Mouse (Mus musculus) MEL (cell line): ENCODE data around the gene Stat4. TPM values are rescaled to one million over a fixed set of nuclear protein-coding genes. Genes with fewer than 3 reads are reported as not detected.

Source experiments
- DNase-seq: peaks from one replicate; pipeline ENCODE4 v3.0.0; 2011; ENCODE audit warnings: low read depth, low spot score
- H3K27ac ChIP-seq: 2 replicates; pipeline ENCODE4 v1.5.1; 2012; ENCODE audit warnings: low read depth, mild to moderate bottlenecking, control low read depth, low read length, moderate library complexity; ENCODE audit not compliant: control insufficient read depth
- H3K27me3 ChIP-seq, 2 experiments: fragments of 150-350 bp in 1 of 2; sonication (generic) in 1 of 2; 2 replicates each; pipeline ENCODE4 v1.6.1; 2012; ENCODE audit warnings: low read length in 2 of 2, mild to moderate bottlenecking in 2 of 2, improper control_type of control experiment in 1 of 2, moderate library complexity in 1 of 2; ENCODE audit not compliant: insufficient read depth in 2 of 2, control insufficient read depth in 1 of 2
- H3K36me3 ChIP-seq, 2 experiments: 2 replicates each; pipeline ENCODE4 v1.6.1; 2012 to 2014; ENCODE audit warnings: low read length in 2 of 2, improper control_type of control experiment in 1 of 2, inconsistent platforms in 1 of 2, mild to moderate bottlenecking in 1 of 2; ENCODE audit not compliant: insufficient read depth in 2 of 2, control insufficient read depth in 1 of 2
- H3K4me1 ChIP-seq, 2 experiments: fragments of 150-350 bp in 1 of 2; sonication (generic) in 1 of 2; 2 replicates each; pipeline ENCODE4 v1.6.1; 2012; ENCODE audit warnings: low read length in 2 of 2, improper control_type of control experiment in 1 of 2, mild to moderate bottlenecking in 1 of 2; ENCODE audit not compliant: insufficient read depth in 2 of 2, control insufficient read depth in 1 of 2
- H3K4me3 ChIP-seq, 2 experiments: fragments of 150-350 bp in 1 of 2; sonication (generic) in 1 of 2; 2 replicates each; pipeline ENCODE4 v1.5.1; 2012; ENCODE audit warnings: low read depth in 2 of 2, low read length in 2 of 2, mild to moderate bottlenecking in 2 of 2, moderate library complexity in 2 of 2, control low read depth in 1 of 2, improper control_type of control experiment in 1 of 2; ENCODE audit not compliant: control insufficient read depth in 1 of 2, insufficient read depth in 1 of 2
- H3K79me2 ChIP-seq: 2 replicates; pipeline ENCODE4 v1.6.1; 2012; ENCODE audit warnings: mild to moderate bottlenecking, low read length, moderate library complexity; ENCODE audit not compliant: control insufficient read depth, poor library complexity, insufficient read depth
- H3K9ac ChIP-seq: 2 replicates; pipeline ENCODE4 v1.6.1; 2012; ENCODE audit warnings: low read depth, mild to moderate bottlenecking, control low read depth, low read length, moderate library complexity; ENCODE audit not compliant: control insufficient read depth, poor library complexity, severe bottlenecking
- H3K9me3 ChIP-seq: fragments of 150-350 bp; sonication (generic); replicated peaks from 2 replicates; pipeline ENCODE4 v1.6.1; 2012; ENCODE audit warnings: mild to moderate bottlenecking, low read length, improper control_type of control experiment, moderate library complexity; ENCODE audit not compliant: insufficient read depth
- BHLHE40 ChIP-seq: IDR thresholded peaks from 2 replicates; pipeline ENCODE4 v1.6.1; 2012; ENCODE audit warnings: low read depth, mild to moderate bottlenecking, inconsistent platforms, low read length, improper control_type of control experiment, borderline replicate concordance
- CTCF ChIP-seq, 3 experiments: IDR thresholded peaks in 2 of 3; conservative IDR thresholded peaks in 1 of 3; 2 replicates each; pipeline ENCODE4 v1.5.1; 2011 to 2012; ENCODE audit warnings: low read length in 3 of 3, low read depth in 2 of 3, mild to moderate bottlenecking in 2 of 3, improper control_type of control experiment in 1 of 3, inconsistent platforms in 1 of 3, mixed read lengths in 1 of 3, moderate library complexity in 1 of 3; ENCODE audit not compliant: control insufficient read depth in 1 of 3, insufficient read depth in 1 of 3, poor library complexity in 1 of 3, severe bottlenecking in 1 of 3
- E2F4 ChIP-seq: IDR thresholded peaks from 2 replicates; pipeline ENCODE4 v1.6.1; 2011; ENCODE audit warnings: low read depth, low read length, improper control_type of control experiment, borderline replicate concordance
- ELF1 ChIP-seq: IDR thresholded peaks from 2 replicates; pipeline ENCODE4 v1.6.1; 2014; ENCODE audit warnings: low read depth, mild to moderate bottlenecking, inconsistent platforms, low read length, improper control_type of control experiment, moderate library complexity
- EP300 ChIP-seq, 2 experiments: IDR thresholded peaks; 2 replicates each; pipeline ENCODE4 v1.6.1; 2011; ENCODE audit warnings: improper control_type of control experiment in 2 of 2, low read length in 2 of 2, low read depth in 1 of 2, mild to moderate bottlenecking in 1 of 2
- ETS1 ChIP-seq: IDR thresholded peaks from 2 replicates; pipeline ENCODE4 v1.6.1; 2012; ENCODE audit warnings: low read depth, mild to moderate bottlenecking, inconsistent platforms, low read length, improper control_type of control experiment, moderate library complexity
- JUND ChIP-seq: IDR thresholded peaks from 2 replicates; pipeline ENCODE4 v1.6.1; 2011; ENCODE audit warnings: low read depth, mild to moderate bottlenecking, improper control_type of control experiment, low read length
- KAT2A ChIP-seq: conservative IDR thresholded peaks from 2 replicates; pipeline ENCODE4 v1.6.1; 2012; ENCODE audit warnings: low read depth, low read length, improper control_type of control experiment, inconsistent platforms
- MAX ChIP-seq: IDR thresholded peaks from 2 replicates; pipeline ENCODE4 v1.6.1; 2011; ENCODE audit warnings: low read length, improper control_type of control experiment
- MAZ ChIP-seq: IDR thresholded peaks from 2 replicates; pipeline ENCODE4 v1.6.1; 2012; ENCODE audit warnings: low read depth, mild to moderate bottlenecking, inconsistent platforms, low read length, improper control_type of control experiment
- MXI1 ChIP-seq: IDR thresholded peaks from 2 replicates; pipeline ENCODE4 v1.6.1; 2011; ENCODE audit warnings: mild to moderate bottlenecking, low read depth, low read length, improper control_type of control experiment
- MYB ChIP-seq: IDR thresholded peaks from 2 replicates; pipeline ENCODE4 v1.6.1; 2011; ENCODE audit warnings: mild to moderate bottlenecking, low read depth, low read length, improper control_type of control experiment
- NELFE ChIP-seq: IDR thresholded peaks from 2 replicates; pipeline ENCODE4 v1.6.1; 2011; ENCODE audit warnings: low read depth, low read length, improper control_type of control experiment
- POLR2AphosphoS5 ChIP-seq: IDR thresholded peaks from 2 replicates; pipeline ENCODE4 v1.6.1; 2012; ENCODE audit warnings: low read depth, borderline replicate concordance, mild to moderate bottlenecking, inconsistent platforms, low read length, moderate library complexity, mixed read lengths
- RAD21 ChIP-seq: IDR thresholded peaks from 2 replicates; pipeline ENCODE4 v1.6.1; 2011; ENCODE audit warnings: mild to moderate bottlenecking, low read depth, low read length, improper control_type of control experiment
- RCOR1 ChIP-seq: IDR thresholded peaks from 2 replicates; pipeline ENCODE4 v1.6.1; 2012; ENCODE audit warnings: low read depth, mild to moderate bottlenecking, inconsistent platforms, low read length, improper control_type of control experiment
- SIN3A ChIP-seq: IDR thresholded peaks from 2 replicates; pipeline ENCODE4 v1.6.1; 2012; ENCODE audit warnings: low read length, improper control_type of control experiment, inconsistent platforms
- SMC3 ChIP-seq: IDR thresholded peaks from 2 replicates; pipeline ENCODE4 v1.6.1; 2011; ENCODE audit warnings: low read depth, low read length, improper control_type of control experiment
- TAL1 ChIP-seq: IDR thresholded peaks from 2 replicates; pipeline ENCODE4 v1.6.1; 2012; ENCODE audit warnings: mild to moderate bottlenecking, inconsistent platforms, low read length, moderate library complexity, mixed read lengths
- USF1 ChIP-seq: IDR thresholded peaks from 2 replicates; pipeline ENCODE4 v1.6.1; 2014; ENCODE audit warnings: low read depth, mild to moderate bottlenecking, inconsistent platforms, low read length, improper control_type of control experiment, moderate library complexity
- USF2 ChIP-seq, 2 experiments: IDR thresholded peaks; 2 replicates each; pipeline ENCODE4 v1.6.1; 2011 to 2012; ENCODE audit warnings: improper control_type of control experiment in 2 of 2, low read length in 2 of 2, borderline replicate concordance in 1 of 2, inconsistent platforms in 1 of 2, low read depth in 1 of 2, mild to moderate bottlenecking in 1 of 2; ENCODE audit not compliant: insufficient read depth in 1 of 2
- ZC3H11A ChIP-seq: IDR thresholded peaks from 2 replicates; pipeline ENCODE4 v1.6.1; 2012; ENCODE audit warnings: low read depth, mild to moderate bottlenecking, inconsistent platforms, low read length, improper control_type of control experiment
- ZMIZ1 ChIP-seq: IDR thresholded peaks from 2 replicates; pipeline ENCODE4 v1.6.1; 2012; ENCODE audit warnings: low read depth, mild to moderate bottlenecking, inconsistent platforms, low read length, improper control_type of control experiment, moderate library complexity
- polyA plus RNA-seq, 2 experiments: library from polyadenylated mRNA; stranded (reverse) in 1 of 2; unstranded in 1 of 2; fragments of >175 nt in 1 of 2; fragments of >200 nt in 1 of 2; gene quantifications; 2 replicates each; pipeline versions ENCODE4 v1.2.1 to v1.2.4; 2012; ENCODE audit warnings: low replicate concordance in 2 of 2, low read depth in 1 of 2; ENCODE audit not compliant: insufficient read length in 2 of 2, insufficient read depth in 1 of 2, missing spikeins in 1 of 2
- total RNA-seq: library from RNA; depleted of rRNA; stranded (reverse); fragments of 300-350 nt; gene quantifications from 2 replicates; pipeline ENCODE4 v1.2.3, GENCODE M21; 2012

The Stat4 gene
- total and polyA plus RNA-seq, 3 experiments, result not detected

GRCm38 (mm10) chr1:51998542-51998941 is 11.6 kb downstream of the Stat4 start:
- Histone ChIP-seq H3K4me1 (no peaks in the 10 kb centered on the region), H3K27me3 (no peaks in the 10 kb centered on the region), H3K4me3 (no peak overlapping the region), H3K9me3 (no peaks in the 10 kb centered on the region), H3K9ac (no peak overlapping the region), H3K79me2 (no peaks in the 10 kb centered on the region), H3K36me3 (no peaks in the 10 kb centered on the region), H3K27ac (no peak overlapping the region)
- TF ChIP-seq USF2 (IDR thresholded peaks at IDR 0.05; ENCODE audit: borderline replicate concordance in 1 of 2, insufficient read depth in 1 of 2, low read depth in 1 of 2, low read length in 2 of 2) (no peak), TAL1 (no peak), SMC3 (peak; percentile 41), ELF1 (no peak), EP300 (IDR thresholded peaks at IDR 0.05; ENCODE audit: low read depth in 1 of 2, low read length in 2 of 2) (no peak), RAD21 (peak; percentile 50), ZC3H11A (peak; percentile 26; the same call in 1 of the 2 replicates), MXI1 (no peak), CTCF (IDR thresholded peaks at IDR 0.05 in 2 of 3, conservative IDR thresholded peaks at IDR 0.05 in 1 of 3; ENCODE audit: control insufficient read depth in 1 of 3, insufficient read depth in 1 of 3, low read depth in 2 of 3, low read length in 3 of 3, poor library complexity in 1 of 3, severe bottlenecking in 1 of 3) (peak in 2 of 3 experiments; percentile 42 to 49; a peak in 4 of 6 replicates)
- peak; percentile 6 for DNase-seq

DNA sequence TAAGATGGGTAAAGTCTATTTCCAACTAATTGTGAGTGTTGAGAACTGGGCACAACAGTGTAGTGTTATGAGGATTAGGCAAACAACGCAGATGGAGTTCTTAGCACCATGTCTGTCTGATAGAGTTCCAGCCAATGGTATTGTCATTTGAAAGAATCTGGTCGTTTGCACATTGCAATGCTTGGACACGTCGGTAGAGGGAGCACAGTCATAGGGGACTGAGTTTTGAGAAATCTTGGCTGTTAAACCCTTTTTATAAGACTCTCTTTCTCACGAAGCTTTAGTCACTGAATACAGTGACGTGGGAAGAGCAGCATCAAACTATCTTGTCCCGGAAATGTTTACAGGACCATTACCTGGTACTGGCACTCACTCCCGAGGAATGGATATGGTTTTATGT is 17.1 kb downstream of the Stat4 start:
- Histone ChIP-seq H3K9me3 (no peaks in the 10 kb centered on the region), H3K9ac (no peak overlapping the region)
- TF ChIP-seq MYB, result no peak
- no peak for TF ChIP-seq TAL1
- peak; percentile 62 for TF ChIP-seq RAD21
- TF ChIP-seq JUND, result no peak
- TF ChIP-seq BHLHE40, result no peak
- no peak for TF ChIP-seq RCOR1
- TF ChIP-seq SMC3, result peak; percentile 63
- no peak for TF ChIP-seq POLR2AphosphoS5
- TF ChIP-seq CTCF (IDR thresholded peaks at IDR 0.05 in 2 of 3, conservative IDR thresholded peaks at IDR 0.05 in 1 of 3; ENCODE audit: control insufficient read depth in 1 of 3, insufficient read depth in 1 of 3, low read depth in 2 of 3, low read length in 3 of 3, poor library complexity in 1 of 3, severe bottlenecking in 1 of 3), result peak; percentile 54 to 71 (median 60)
- TF ChIP-seq KAT2A, result no peak
- TF ChIP-seq SIN3A, result no peak
- TF ChIP-seq ELF1, result no peak
- no peak for TF ChIP-seq ETS1
- no peak for TF ChIP-seq ZMIZ1
- TF ChIP-seq MAX, result no peak
- TF ChIP-seq MAZ, result no peak
- TF ChIP-seq USF1, result no peak
- no peak for TF ChIP-seq E2F4
- no peak for TF ChIP-seq NELFE
- TF ChIP-seq, all 39 proteins: peak for 3
- Histone ChIP-seq H3K27me3 (no peaks in the 10 kb centered on the region), H3K27ac (no peak overlapping the region), H3K79me2 (no peaks in the 10 kb centered on the region), H3K36me3 (no peaks in the 10 kb centered on the region), H3K4me1 (no peaks in the 10 kb centered on the region), H3K4me3 (no peak overlapping the region)
- peak; percentile 50 for DNase-seq
